Mouse (Mus musculus): ENCODE results near the gene 1700029F12Rik.

DNA sequence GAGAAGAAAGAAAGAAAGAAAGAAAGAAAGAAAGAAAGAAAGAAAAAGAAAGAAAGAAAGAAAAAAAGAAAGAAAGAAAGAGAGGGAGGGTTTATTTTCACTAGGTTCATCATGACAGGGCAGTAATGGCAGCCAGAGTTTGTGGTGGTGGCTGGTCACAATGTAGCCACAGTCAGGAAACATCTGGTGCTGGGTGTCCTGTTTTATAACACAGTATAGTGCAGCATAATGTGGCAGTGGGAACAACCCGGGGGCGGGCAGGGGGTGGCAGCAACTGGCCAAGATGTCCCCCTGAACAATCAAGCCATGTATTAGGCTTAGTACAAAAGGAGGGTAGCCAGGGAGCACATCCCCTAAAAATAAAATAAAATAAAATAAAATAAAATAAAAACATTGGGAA lies 29.3 kb upstream of the 1700029F12Rik start:
- no peak for TF ChIP-seq POLR2A (IDR thresholded peaks at IDR 0.05; ENCODE audit: insufficient read depth, low read depth, low read length)
- TF ChIP-seq CTCF (IDR thresholded peaks at IDR 0.05; ENCODE audit: insufficient read depth, low read depth, low read length), result no peak

All from olfactory bulb, adult 2 months (tissue).